Mouse (Mus musculus) kidney, adult 2 months (tissue): ENCODE data around the gene Gpr107. TPM values are rescaled to one million over a fixed set of nuclear protein-coding genes. Genes with fewer than 3 reads are reported as not detected.
A peak's percentile ranks its signal among the peaks of the same experiment; 100 is the strongest.

Experiments used
- DNase-seq: peaks from one replicate; pipeline ENCODE4 v3.0.0; 2021
- H3K27ac ChIP-seq: fragments of 200-500 bp; 2 replicates; pipeline ENCODE4 v1.5.1; 2012; ENCODE audit warnings: low read depth, low read length, control low read depth, inconsistent platforms; ENCODE audit not compliant: insufficient read depth
- H3K27me3 ChIP-seq: fragments of 200-500 bp; replicated peaks from 2 replicates; pipeline ENCODE4 v1.6.1; 2012; ENCODE audit warnings: mild to moderate bottlenecking, moderate library complexity, low read length, inconsistent platforms; ENCODE audit not compliant: control insufficient read depth, insufficient read depth
- H3K36me3 ChIP-seq: fragments of 200-500 bp; 2 replicates; pipeline ENCODE4 v1.6.1; 2012; ENCODE audit warnings: mild to moderate bottlenecking, moderate library complexity, low read length, inconsistent platforms; ENCODE audit not compliant: control insufficient read depth, insufficient read depth
- H3K4me1 ChIP-seq: fragments of 200-500 bp; 2 replicates; pipeline ENCODE4 v1.6.1; 2011; ENCODE audit warnings: low read length; ENCODE audit not compliant: control insufficient read depth, insufficient read depth
- H3K4me3 ChIP-seq: fragments of 200-500 bp; 2 replicates; pipeline ENCODE4 v1.5.1; 2011; ENCODE audit warnings: mild to moderate bottlenecking, low read depth, low read length, control low read depth; ENCODE audit not compliant: insufficient read depth
- CTCF ChIP-seq: fragments of 200-500 bp; conservative IDR thresholded peaks from 2 replicates; pipeline ENCODE4 v1.5.1; 2011; ENCODE audit warnings: low read depth, mild to moderate bottlenecking, control low read depth, low read length, moderate library complexity, mixed read lengths; ENCODE audit not compliant: insufficient read depth, insufficient read length
- POLR2A ChIP-seq: fragments of 200-500 bp; IDR thresholded peaks from one replicate; pipeline ENCODE4 v1.6.1; 2011; ENCODE audit warnings: low read depth, low read length, control low read depth
- WGBS: fragments of 180-500 bp; shearing (Covaris S2); methylation state at CpG from one replicate; pipeline ENCODE4 v1.1.7; 2018; 5-methylcytosine and 5-hydroxymethylcytosine counted together
- polyA plus RNA-seq: library from polyadenylated mRNA; depleted of rRNA; stranded (reverse); fragments of >200 nt; gene quantifications from 2 replicates; pipeline ENCODE4 v1.2.3, GENCODE M21; 2012

Gene Gpr107
- polyA plus RNA-seq, 1 experiment, result 22.2 TPM

- no peak overlapping the region for H3K4me3 ChIP-seq
- H3K27ac ChIP-seq, result no peak overlapping the region
- TF ChIP-seq POLR2A, result no peak
- no peak for TF ChIP-seq CTCF
- peaks cover 11% of the 10 kb centered on the region for H3K4me1 ChIP-seq
- WGBS, result 87% methylated on average over 10 of the region's 10 CpGs
- DNase-seq, result no peak
- H3K27me3 ChIP-seq, result no peaks in the 10 kb centered on the region
- no peaks in the 10 kb centered on the region for H3K36me3 ChIP-seq
Observed at GRCm38 (mm10) chr2:31139174-31139632, 12.9 kb upstream of the Gpr107 start.

- no peaks in the 10 kb centered on the region for H3K27me3 ChIP-seq
- H3K4me3 ChIP-seq, result peak overlapping the region; percentile 94
- H3K4me1 ChIP-seq, result peaks cover 11% of the 10 kb centered on the region
- 64% methylated on average over 12 of the region's 12 CpGs for WGBS
- H3K36me3 ChIP-seq, result no peaks in the 10 kb centered on the region
- DNase-seq, result no peak
- H3K27ac ChIP-seq, result no peak overlapping the region
- no peak for TF ChIP-seq POLR2A
- TF ChIP-seq CTCF, result no peak
Observed at GRCm38 (mm10) chr2:31139991-31140771, 11.9 kb upstream of the Gpr107 start.

GRCm38 (mm10) chr2:31140772-31141073, 11.4 kb upstream of the Gpr107 start:
- Histone ChIP-seq H3K4me1 (peaks cover 9% of the 10 kb centered on the region), H3K4me3 (peak overlapping the region; percentile 94), H3K27me3 (no peaks in the 10 kb centered on the region), H3K27ac (no peak overlapping the region), H3K36me3 (no peaks in the 10 kb centered on the region)
- 11% methylated on average over 10 of the region's 10 CpGs for WGBS
- TF ChIP-seq CTCF (no peak), POLR2A (no peak)
- no peak for DNase-seq

GRCm38 (mm10) chr2:31141074-31141866, 10.8 kb upstream of the Gpr107 start:
- DNase-seq, result peak; percentile 68
- Histone ChIP-seq H3K27me3 (no peaks in the 10 kb centered on the region), H3K4me3 (peak overlapping the region; percentile 94), H3K4me1 (peaks cover 5% of the 10 kb centered on the region), H3K27ac (peak overlapping the region; percentile 81), H3K36me3 (no peaks in the 10 kb centered on the region)
- WGBS, result 1% methylated on average over 78 of the region's 78 CpGs
- no peak for TF ChIP-seq POLR2A
- TF ChIP-seq CTCF, result no peak

GRCm38 (mm10) chr2:31141867-31142454, 10.2 kb upstream of the Gpr107 start, which contains the start of gene Fnbp1:
Gene Fnbp1 (minus strand): TSS chr2:31142008.
- H3K36me3 ChIP-seq, result no peaks in the 10 kb centered on the region
- TF ChIP-seq CTCF, result 0 out of 2 replicates have a peak, but pooled peaks have one; percentile 27
- TF ChIP-seq POLR2A, result peak; percentile 86
- DNase-seq, result peak; percentile 92
- H3K4me1 ChIP-seq, result peaks cover 4% of the 10 kb centered on the region
- H3K4me3 ChIP-seq, result peak within 1 kb of the TSS; percentile 94
- H3K27ac ChIP-seq, result peak within 1 kb of the TSS; percentile 81
- H3K27me3 ChIP-seq, result no peaks in the 10 kb centered on the region
- under 1% methylated on average over 59 of the region's 59 CpGs for whole genome bisulfite sequencing

GRCm38 (mm10) chr2:31142505-31142904, 9.6 kb upstream of the Gpr107 start:
- 37% methylated on average over 3 of the region's 3 CpGs for WGBS
- Histone ChIP-seq H3K4me1 (no peaks in the 10 kb centered on the region; the same call in 1 of the 2 replicates), H3K36me3 (no peaks in the 10 kb centered on the region), H3K27me3 (no peaks in the 10 kb centered on the region), H3K27ac (peak overlapping the region; percentile 72; the same call in 1 of the 2 replicates), H3K4me3 (peak overlapping the region; percentile 94; the same call in 1 of the 2 replicates)
- no peak for TF ChIP-seq POLR2A
- TF ChIP-seq CTCF, result 0 out of 2 replicates have a peak, but pooled peaks have one; percentile 26
- no peak for DNase-seq

- WGBS, result 75% methylated on average over 6 of the region's 6 CpGs
- TF ChIP-seq CTCF, result no peak
- TF ChIP-seq POLR2A, result no peak
- Histone ChIP-seq H3K4me3 (peak overlapping the region; percentile 7; the same call in 1 of the 2 replicates), H3K27me3 (no peaks in the 10 kb centered on the region), H3K27ac (peak overlapping the region; percentile 20; the same call in 1 of the 2 replicates), H3K4me1 (no peaks in the 10 kb centered on the region; the same call in 1 of the 2 replicates), H3K36me3 (no peaks in the 10 kb centered on the region)
- DNase-seq, result no peak
Observed at GRCm38 (mm10) chr2:31143326-31143725, 8.8 kb upstream of the Gpr107 start.
